Mouse (Mus musculus) small intestine, adult 2 months (tissue): ENCODE measurements around the gene E330034G19Rik.
"Not testable (repeated sequence)": the region's sequence is repeated elsewhere in the genome, so short reads cannot be mapped to it uniquely, and the experiment has no call there.

Source experiments
- CTCF ChIP-seq: fragments of 200-500 bp; IDR thresholded peaks from 2 replicates; pipeline ENCODE4 v1.5.1; 2012; ENCODE audit warnings: low read depth, mild to moderate bottlenecking, control low read depth, inconsistent platforms, low read length, moderate library complexity, mixed read lengths; ENCODE audit not compliant: insufficient replicate concordance, insufficient read length; ENCODE audit errors: extremely low read depth
- POLR2A ChIP-seq: fragments of 200-500 bp; IDR thresholded peaks from 2 replicates; pipeline ENCODE4 v1.6.1; 2012; ENCODE audit warnings: low read depth, mild to moderate bottlenecking, control low read depth, inconsistent platforms, low read length, moderate library complexity

DNA sequence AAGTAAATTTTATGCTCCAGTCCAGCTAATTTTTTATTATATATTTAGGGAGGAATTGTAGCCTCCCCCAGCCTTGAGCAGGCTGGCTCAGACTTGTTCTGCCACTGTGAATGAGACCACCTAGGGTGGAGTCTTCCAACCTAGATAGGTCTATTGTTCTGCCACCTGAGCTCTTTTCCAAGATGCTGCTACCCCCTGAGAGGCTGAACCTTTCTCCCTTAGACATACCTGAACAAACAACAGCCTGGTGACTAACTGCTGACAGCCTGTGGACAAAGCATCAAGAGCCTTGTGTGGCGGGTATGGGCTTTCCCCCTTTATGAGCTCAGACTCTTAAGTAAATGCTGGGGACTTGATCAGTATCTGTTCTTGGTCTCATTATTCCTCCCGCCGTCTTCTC lies 54.0 kb downstream of the E330034G19Rik start:
- TF ChIP-seq CTCF, POLR2A: not testable (repeated sequence)
